Mouse (Mus musculus): ENCODE measurements around the gene Inpp4a.

GRCm38 (mm10) chr1:37288941-37289340 lies 10.7 kb upstream of the Inpp4a start:
- no peak for TF ChIP-seq SMC3 (IDR thresholded peaks at IDR 0.05; ENCODE audit: low read depth, low read length)
- no peak for TF ChIP-seq CTCF (conservative IDR thresholded peaks at IDR 0.05 in 1 of 2, IDR thresholded peaks at IDR 0.05 in 1 of 2; ENCODE audit: low read depth in 2 of 2, low read length in 2 of 2)
- TF ChIP-seq HCFC1 (IDR thresholded peaks at IDR 0.05; ENCODE audit: low read depth, low read length): no peak
- no peak for TF ChIP-seq ZC3H11A (IDR thresholded peaks at IDR 0.05; ENCODE audit: low read depth, low read length)
- TF ChIP-seq UBTF (IDR thresholded peaks at IDR 0.05; ENCODE audit: low read depth, low read length): no peak
- TF ChIP-seq NELFE (IDR thresholded peaks at IDR 0.05; ENCODE audit: low read depth, low read length): no peak
- TF ChIP-seq MXI1 (IDR thresholded peaks at IDR 0.05; ENCODE audit: low read depth, low read length): no peak
- TF ChIP-seq POLR2A (IDR thresholded peaks at IDR 0.05; ENCODE audit: low read depth, low read length): no peak
